Mouse (Mus musculus) right cerebral cortex, postnatal 36 days (tissue): ENCODE measurements around the gene Grik4.

Experiments used
- DNase-seq, 2 experiments: peaks; one replicate each; pipeline ENCODE4 v3.0.0; 2022; ENCODE audit warnings: low spot score in 2 of 2, mixed read lengths in 1 of 2

Grik4 gene

DNA sequence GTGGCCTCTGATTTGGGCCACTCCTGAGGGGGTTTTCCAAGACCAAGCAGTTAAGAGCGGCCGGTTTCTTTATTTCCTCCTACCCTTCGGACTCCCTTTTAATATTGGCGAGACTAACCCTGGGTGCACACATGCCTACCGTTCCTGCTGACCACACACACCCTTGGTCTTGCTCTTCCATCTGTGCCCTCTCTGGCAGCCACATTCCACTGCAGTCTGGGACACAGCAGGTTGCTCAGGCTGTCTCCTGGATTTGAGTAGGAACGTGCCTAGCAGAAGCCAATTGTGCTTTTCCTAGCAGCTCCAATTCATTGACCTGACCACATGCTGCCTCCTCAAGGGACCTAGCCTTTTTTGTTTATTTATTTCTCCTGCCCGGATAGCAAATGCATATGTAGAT, 365.8 kb downstream of the Grik4 start:
- DNase-seq = no peak

DNA sequence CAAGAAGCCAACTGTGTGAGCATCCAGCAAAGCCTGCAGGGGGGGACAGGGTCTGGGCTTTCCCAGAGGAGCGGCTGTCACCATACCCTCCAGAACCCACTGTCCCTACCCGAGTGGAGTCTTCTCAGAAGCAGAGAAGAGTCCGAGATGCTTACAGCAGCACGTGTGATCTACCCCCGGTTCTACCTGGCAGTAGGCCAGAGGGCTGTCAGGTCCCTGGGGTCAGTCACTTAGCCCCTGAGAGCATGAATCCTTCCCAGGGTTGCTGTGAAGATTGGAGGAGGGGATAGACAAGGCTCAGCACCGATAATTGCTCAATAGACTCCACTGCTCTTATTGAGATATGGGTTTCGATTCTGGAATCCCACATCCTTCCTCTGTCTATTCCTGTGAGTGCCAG, 366.2 kb downstream of the Grik4 start:
- DNase-seq = no peak

DNA sequence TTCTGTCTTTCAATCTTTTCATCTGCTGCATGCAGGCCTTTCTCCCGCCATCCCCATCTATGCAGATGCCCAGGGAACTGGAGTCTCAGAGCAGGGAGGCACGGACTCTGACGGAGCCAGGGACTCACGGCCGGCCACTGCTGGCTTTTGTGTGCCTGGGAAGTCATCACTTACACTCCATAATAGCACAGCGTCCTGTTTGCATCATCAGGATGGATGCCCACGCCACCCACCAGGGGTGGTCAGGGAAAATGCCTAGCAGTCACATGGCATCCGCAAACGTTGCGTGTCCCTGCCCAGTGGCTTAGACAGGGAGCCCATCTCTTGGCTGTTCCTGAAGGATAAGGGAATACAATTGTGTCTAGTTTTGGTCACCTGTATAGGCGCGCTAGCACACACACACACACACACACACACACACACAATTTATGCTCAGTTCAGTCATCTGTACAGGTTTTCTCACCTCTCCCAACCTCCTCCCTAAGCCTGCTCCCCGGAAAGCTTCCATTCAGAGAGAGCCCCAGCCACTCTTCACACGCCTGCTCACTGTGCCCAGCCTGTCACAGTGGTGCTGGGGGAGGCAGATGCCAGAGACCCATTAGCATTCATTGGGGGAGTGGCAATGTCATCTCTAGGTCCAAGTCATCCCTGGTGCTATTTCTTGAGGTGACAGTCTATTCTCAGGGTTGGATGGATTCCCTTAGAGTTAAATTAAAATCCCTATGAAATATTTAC, 370.5 kb downstream of the Grik4 start:
- peak; percentile 39 to 54 for DNase-seq

- peak; percentile 29 for DNase-seq
These were observed 371.1 kb downstream of the Grik4 start for GRCm38 (mm10) chr9:42573180-42573579.

DNA sequence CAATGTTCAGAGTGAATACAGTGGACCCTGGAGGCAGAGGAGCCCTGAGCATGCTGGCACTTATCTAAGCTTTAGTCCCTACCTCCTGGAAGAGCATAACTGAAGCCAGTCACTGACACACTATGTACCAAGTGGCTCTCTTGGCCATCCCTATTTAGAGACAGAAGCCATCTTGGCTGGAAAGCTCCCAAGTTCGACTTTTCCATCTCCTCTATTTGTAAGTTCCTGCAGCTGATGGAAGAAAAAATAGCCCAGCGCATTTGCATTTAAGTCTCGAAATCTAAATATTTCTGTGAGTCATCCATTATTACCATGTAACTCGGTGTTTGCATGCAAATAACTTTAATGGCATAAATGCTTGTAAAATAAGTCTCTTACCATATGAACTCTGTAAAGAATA, 378.4 kb downstream of the Grik4 start:
- peak in 1 of 2 experiments; percentile 28 for DNase-seq

DNA sequence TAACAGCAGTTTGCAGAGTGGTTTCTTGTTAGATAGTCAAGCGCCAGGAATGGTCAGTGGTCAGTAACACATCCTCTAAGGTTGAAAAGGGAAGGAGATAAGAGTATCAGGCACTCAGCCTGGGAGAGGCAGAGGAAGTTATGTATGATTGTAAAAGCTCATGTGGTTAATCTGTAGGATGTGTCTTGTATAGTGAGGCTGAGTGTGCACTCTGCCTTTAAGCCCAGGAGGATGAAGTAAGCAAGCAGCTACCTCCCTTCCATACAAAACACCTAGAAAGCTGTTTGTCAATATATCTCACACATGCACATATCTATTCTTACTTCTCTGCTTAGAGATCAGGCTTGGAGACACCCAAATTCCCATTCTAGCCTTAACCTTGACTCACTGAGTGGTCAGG, 389.1 kb downstream of the Grik4 start:
- no peak for DNase-seq

DNA sequence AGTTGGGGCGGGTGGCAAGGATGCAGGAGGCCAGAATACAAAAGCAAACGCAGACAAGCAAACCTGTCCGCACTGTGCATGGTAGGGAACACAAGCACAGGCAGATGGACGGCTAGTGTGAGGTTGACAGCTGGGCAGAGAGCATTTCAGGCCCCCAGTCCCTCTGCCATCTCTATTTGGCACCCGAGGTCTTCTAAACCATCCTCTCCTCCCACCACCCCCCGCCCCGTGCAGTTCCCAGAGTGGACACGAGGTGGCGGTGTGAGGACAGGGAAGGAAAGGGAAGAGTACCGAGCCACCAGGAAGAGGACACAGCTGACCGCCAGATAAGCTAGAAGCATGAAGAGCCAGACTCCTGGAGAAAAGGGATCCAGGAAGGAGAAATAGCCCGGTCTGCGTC, 394.2 kb downstream of the Grik4 start:
- peak; percentile 32 to 47 for DNase-seq

GRCm38 (mm10) chr9:42548981-42549380, 395.3 kb downstream of the Grik4 start:
- DNase-seq = no peak

GRCm38 (mm10) chr9:42544521-42544920, 399.8 kb downstream of the Grik4 start:
- DNase-seq = no peak

DNA sequence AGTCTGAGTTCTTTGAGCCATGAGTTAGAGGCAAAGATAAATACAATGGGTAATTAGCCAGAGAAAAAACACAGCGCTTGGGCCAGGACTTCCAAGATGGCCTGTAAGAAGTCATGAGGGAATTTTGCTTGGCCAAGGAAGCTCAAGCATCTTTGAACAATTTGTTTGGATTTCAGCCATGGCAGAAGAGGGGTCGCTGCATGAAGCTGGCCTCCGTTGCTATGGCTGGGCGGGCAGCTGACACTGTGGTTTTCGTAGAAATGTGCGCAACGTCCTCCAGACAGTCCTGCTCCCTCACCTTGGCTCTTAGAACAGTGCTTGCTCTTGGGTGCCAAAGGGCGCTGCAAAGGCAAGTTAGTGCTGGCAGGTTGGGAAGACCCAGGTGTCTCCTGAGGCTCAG, 410.8 kb downstream of the Grik4 start:
- no peak for DNase-seq

- DNase-seq = no peak
These were observed 411.3 kb downstream of the Grik4 start for GRCm38 (mm10) chr9:42533041-42533440.

GRCm38 (mm10) chr9:42531951-42532350, 412.3 kb downstream of the Grik4 start:
- no peak for DNase-seq

GRCm38 (mm10) chr9:42530221-42531152, 413.8 kb downstream of the Grik4 start:
- no peak for DNase-seq

GRCm38 (mm10) chr9:42520587-42521084, 423.7 kb downstream of the Grik4 start:
- DNase-seq = peak; percentile 15 to 39

- peak in 1 of 2 experiments; percentile 9 for DNase-seq
These were observed 426.1 kb downstream of the Grik4 start for GRCm38 (mm10) chr9:42518163-42518562.

GRCm38 (mm10) chr9:42513159-42513558, 431.1 kb downstream of the Grik4 start:
- no peak for DNase-seq

DNA sequence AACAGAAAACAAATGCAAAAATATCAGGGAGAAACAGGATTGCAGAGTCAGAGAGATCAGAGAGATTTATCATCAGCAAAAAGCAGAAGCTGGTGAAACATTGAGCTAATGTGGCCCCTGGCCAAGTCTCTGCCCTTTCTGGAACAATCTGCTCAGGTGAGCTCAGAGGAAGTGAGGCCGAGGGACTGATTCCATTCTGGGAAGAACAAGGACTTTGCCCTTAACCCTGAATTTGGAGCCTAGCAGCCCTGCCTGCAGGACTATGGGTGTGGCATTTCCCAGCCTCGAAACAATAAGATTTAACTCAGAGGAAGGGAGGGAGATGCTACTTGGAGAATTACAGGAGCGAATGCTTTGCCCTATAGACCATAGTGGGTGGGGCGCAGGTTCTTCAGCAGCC, 432.0 kb downstream of the Grik4 start:
- no peak for DNase-seq

GRCm38 (mm10) chr9:42508235-42508634, 436.1 kb downstream of the Grik4 start:
- no peak for DNase-seq

DNA sequence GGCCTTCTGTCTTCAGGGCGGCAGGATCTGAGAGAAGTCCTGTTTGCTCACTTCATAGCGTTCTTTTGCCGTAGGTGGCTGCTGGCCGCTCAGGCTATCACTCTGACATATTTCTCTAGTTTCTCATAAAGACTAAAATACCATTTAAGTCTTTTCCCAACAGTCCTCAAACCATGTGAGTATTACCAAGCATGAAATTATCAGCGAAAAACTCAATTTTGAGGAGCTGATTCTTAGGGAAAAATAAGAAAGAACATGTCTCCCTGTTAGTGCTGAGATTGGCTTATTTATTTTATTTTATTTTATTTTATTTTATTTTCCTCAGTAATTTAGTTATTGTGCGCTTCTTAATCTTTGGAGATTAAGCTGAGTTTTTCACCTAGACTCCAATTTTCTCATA, 436.6 kb downstream of the Grik4 start, which contains the start of gene Tbcel:
Gene Tbcel (minus strand): TSS at position 101 of the 400 bp plus-strand sequence.
- no peak for DNase-seq

DNA sequence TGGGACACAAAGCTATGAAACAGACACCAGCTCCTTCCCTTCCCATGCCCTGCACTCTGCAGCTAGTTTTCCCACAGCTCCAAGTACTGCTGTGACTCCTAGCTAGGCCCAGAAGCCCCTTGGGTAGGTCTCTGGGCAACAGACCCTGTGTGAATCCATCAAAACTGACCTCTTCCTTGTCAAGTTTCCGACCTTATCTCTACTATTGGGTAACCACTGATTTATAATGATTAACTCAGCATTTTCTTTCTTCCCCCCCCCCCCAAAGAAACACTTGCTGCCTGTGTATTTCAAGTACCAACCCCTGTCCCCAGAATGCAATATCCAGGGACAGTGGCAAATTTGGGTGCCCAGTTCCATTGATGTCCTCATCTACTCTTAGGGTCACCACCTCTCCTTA, 437.3 kb downstream of the Grik4 start:
- DNase-seq = no peak

DNA sequence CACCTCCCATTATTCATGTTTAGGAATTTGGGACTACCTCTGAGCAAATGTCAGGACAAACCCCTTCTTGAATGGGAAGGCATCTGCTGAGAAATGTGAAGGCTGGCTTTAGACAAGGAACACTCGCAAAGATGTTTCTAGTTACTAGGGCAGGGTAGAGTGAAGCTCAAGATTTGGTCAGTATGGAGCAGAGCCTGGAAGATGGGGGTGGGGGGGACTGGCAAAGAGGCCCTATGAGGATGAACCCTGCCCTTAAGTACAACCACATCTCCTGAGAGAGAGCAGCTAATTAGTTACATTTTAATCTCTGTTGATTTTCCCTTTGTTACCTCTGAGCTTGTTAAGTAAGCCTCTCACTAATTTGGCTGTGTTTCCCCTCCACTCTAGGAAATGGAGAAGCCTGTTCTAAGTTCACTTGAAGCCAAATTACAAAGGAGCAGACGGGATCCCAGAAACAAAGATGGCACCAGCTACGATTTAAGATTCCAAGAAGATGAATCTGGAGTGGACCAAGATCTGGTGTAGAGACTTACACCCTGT, 439.3 kb downstream of the Grik4 start:
- DNase-seq = no peak

DNA sequence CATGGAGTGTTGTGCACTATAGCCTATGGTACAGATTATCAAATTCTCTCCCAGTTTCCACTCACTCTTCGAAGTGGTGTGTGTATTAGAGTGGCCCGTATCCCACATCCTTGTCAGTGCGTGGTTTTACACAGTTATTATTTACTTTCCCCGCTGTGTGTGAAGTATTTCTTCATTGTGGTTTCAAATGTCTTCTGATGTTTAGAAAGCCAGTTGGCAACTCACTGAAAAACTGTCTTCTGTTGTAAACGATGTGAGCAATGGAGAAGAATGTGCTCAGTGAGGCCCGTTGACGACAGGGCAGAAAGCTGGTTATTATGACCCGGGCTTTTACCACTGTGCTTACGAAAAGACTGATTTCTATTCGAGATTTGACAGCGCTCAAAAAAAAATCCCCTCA, 439.7 kb downstream of the Grik4 start:
- no peak for DNase-seq
